Mouse (Mus musculus) spleen, postnatal 0 days (tissue): ENCODE results near the gene Acot4. TPM values are rescaled to one million over a fixed set of nuclear protein-coding genes. Genes with fewer than 3 reads are reported as not detected.

ENCODE experiments used
- polyA plus RNA-seq: library from polyadenylated mRNA; unstranded; fragments of >200 nt; fragmentation: Nextera tagmentation; extraction: Ambion mirVana; gene quantifications from 2 replicates; pipeline ENCODE4 v1.2.1, GENCODE M21; 2015

The Acot4 gene
- polyA plus RNA-seq, result 0.13 TPM in 2 replicates

DNA sequence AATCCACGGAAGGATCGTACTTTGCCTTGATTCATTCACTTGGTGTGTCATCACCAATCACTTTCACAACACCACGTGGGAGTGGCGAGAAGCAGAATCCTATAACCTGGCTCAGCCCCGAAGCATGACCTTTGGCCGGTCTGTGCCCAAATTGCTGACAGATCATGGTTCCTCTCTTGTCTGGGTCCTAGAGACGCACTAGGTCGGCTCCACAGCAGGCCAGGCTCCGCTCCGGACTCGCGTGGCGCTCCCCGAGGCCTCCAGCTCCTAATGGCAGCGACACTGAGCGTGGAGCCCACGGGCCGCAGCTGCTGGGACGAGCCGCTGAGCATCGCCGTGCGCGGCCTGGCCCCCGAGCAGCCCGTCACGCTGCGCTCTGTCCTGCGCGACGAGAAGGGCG, at the start of gene Acot4:
TSS of gene Acot4 (plus strand) at position 139 of the 400 bp plus-strand sequence.

DNA sequence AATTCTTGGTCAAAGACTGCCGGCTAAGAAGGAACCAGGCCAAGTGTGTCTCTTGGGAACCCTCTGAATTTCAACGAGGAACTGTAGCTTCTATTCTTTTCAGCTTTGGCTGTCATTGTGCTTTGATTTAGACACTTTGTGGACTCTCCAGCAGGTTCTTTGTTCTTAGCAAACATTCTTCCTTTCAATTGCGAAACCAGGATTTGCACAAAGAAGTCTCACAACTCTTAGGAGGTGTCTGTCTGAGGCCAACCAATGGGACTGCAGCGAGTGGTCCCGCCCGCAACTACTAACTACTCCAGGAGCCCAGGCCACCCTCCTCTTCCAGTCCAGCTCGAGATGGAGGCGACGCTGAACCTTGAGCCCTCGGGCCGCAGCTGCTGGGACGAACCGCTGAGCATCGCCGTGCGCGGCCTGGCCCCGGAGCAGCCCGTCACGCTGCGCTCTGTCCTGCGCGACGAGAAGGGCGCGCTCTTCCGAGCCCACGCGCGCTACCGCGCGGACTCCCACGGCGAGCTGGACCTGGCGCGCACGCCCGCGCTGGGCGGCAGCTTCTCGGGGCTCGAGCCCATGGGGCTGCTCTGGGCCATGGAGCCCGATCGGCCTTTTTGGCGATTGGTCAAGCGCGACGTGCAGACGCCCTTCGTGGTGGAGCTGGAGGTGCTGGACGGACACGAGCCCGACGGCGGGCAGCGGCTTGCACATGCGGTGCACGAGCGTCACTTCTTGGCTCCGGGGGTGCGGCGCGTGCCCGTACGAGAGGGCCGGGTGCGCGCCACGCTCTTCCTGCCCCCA, 28.8 kb upstream of the Acot4 start, which contains the start of gene Acot1:
TSS of gene Acot1 (plus strand) at position 320 of the 795 bp plus-strand sequence.

DNA sequence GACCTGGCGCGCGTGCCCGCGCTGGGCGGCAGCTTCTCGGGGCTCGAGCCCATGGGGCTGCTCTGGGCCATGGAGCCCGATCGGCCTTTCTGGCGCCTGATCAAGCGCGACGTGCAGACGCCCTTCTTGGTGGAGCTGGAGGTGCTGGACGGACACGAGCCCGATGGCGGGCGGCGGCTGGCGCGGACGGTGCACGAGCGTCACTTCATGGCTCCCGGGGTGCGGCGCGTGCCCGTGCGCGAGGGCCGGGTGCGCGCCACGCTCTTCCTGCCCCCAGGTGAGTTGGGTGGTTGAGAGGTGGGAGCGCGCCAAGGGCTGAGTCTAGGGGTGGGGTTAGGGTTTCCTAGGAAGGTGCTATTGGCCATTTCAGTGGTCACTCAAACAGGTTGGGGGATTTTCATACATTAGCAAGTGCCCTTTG, 522 bp downstream of the Acot4 start, which contains the start of gene Gm49366:
TSS of gene Gm49366 (plus strand) at position 245 of the 421 bp plus-strand sequence.

GRCm38 (mm10) chr12:84051937-84052474, 13.8 kb downstream of the Acot4 start, which contains the start of gene Acot3:
Gene Acot3, plus strand, starts transcription at chr12:84052144.

GRCm38 (mm10) chr12:84068986-84069385, 30.8 kb downstream of the Acot4 start, which contains the start of gene Acot5:
Gene Acot5, plus strand, starts transcription at chr12:84069325.

Other genes starting within 250 kb of the Acot4 start
- gene Numb, start 116.4 kb upstream of the Acot4 start, polyA plus RNA-seq, result 13.7 and 16.1 TPM in 2 replicates
- gene Riox1, start 87.8 kb upstream of the Acot4 start, polyA plus RNA-seq, result 11.4 and 13.0 TPM in 2 replicates
- gene Heatr4, start 53.5 kb upstream of the Acot4 start, polyA plus RNA-seq, result not detected in 2 replicates
- gene Acot2, start 50.5 kb upstream of the Acot4 start, polyA plus RNA-seq, result 19.0 and 19.9 TPM in 2 replicates
- 5.7 and 6.8 TPM in 2 replicates for gene Acot1, start 28.9 kb upstream of the Acot4 start, polyA plus RNA-seq
- not detected in 2 replicates for gene Gm49366, start 556 bp downstream of the Acot4 start, polyA plus RNA-seq
- 0.04 TPM in 1 of 2 replicates, not detected in the other for gene Acot3, start 13.8 kb downstream of the Acot4 start, polyA plus RNA-seq
- not detected in 2 replicates for gene Acot5, start 30.9 kb downstream of the Acot4 start, polyA plus RNA-seq
- 0.90 and 1.3 TPM in 2 replicates for gene Acot6, start 62.3 kb downstream of the Acot4 start, polyA plus RNA-seq
- 0.63 and 1.0 TPM in 2 replicates for gene Dnal1, start 76.0 kb downstream of the Acot4 start, polyA plus RNA-seq
- 0.41 and 0.43 TPM in 2 replicates for gene Pnma1, start 110.1 kb downstream of the Acot4 start, polyA plus RNA-seq
- gene Elmsan1, start 180.5 kb downstream of the Acot4 start, polyA plus RNA-seq, result 6.1 and 6.8 TPM in 2 replicates
- 24.6 and 25.1 TPM in 2 replicates for gene Ptgr2, start 246.9 kb downstream of the Acot4 start, polyA plus RNA-seq